Mouse (Mus musculus): ENCODE measurements around the gene Sox8. TPM values are rescaled to one million over a fixed set of nuclear protein-coding genes. Genes with fewer than 3 reads are reported as not detected.

Sox8 gene
- polyA plus RNA-seq, 1 experiment from 2014 or later, result 0.79 TPM

DNA sequence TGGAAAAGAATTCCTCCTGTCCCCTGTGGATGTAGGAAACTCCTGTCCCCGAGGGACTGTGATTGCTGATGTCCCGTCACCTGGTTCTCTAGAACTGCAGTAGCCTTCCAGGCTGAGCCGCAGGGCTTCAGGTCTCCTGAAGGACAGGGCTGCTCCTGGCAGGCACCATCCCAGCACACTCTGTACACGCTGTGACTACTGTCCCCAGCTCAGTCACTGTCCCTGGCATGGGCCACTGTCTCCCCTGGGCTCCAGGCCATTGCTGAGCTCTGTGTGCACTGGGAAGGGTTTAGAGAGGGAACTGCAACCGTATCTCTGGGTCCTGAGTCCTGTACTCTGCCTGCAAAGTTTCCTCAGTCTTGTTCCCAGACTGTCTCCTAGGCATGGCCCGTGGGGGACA, 21.9 kb upstream of the Sox8 start:
- DNase-seq (no peak), ATAC-seq (ENCODE audit: insufficient read depth) (no peak)
- no peak overlapping the region for H3K27ac ChIP-seq (ENCODE audit: low read depth)
- no peak for TF ChIP-seq CTCF (IDR thresholded peaks at IDR 0.05; ENCODE audit: low read depth)
- peaks cover 44% of the 10 kb centered on the region for H3K36me3 ChIP-seq (ENCODE audit: insufficient read depth)
- H3K4me2 ChIP-seq, result no peak overlapping the region
- no peak overlapping the region for H3K9ac ChIP-seq
- H3K9me3 ChIP-seq (ENCODE audit: low read depth, low read length), result no peaks in the 10 kb centered on the region
- H3K27me3 ChIP-seq (ENCODE audit: insufficient read depth, low read length), result no peaks in the 10 kb centered on the region
- no peak overlapping the region for H3K4me3 ChIP-seq (ENCODE audit: low read depth, low read length)
- 88% methylated on average over 6 of the region's 6 CpGs for WGBS
- H3K4me1 ChIP-seq (ENCODE audit: insufficient read depth), result no peaks in the 10 kb centered on the region

DNA sequence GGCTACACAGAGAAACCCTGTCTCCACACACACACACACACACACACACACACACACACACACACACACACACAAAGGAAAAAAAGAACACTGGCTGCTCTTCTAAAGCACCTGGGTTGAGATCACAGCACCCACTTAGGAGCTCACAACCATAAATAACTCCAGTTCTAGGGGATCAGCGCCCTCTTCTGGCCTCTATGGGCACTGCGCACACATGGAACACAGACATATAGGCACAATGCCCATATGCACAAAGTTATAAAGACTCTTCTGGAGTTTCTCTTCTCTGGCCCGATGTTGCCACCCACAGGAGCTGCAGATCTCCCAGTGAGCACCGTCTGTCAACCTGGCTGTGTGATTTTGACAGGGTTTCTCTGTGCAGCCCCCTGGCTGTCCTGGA, 20.5 kb upstream of the Sox8 start:
- WGBS, result 85% methylated on average over 4 of the region's 4 CpGs
- no peak overlapping the region for H3K4me2 ChIP-seq
- H3K4me3 ChIP-seq (ENCODE audit: low read depth, low read length), result no peak overlapping the region
- no peak overlapping the region for H3K9ac ChIP-seq
- ATAC-seq (ENCODE audit: insufficient read depth), result no peak
- H3K27me3 ChIP-seq (ENCODE audit: insufficient read depth, low read length), result no peaks in the 10 kb centered on the region
- no peak for DNase-seq
- H3K27ac ChIP-seq (ENCODE audit: low read depth), result no peak overlapping the region
- TF ChIP-seq CTCF (IDR thresholded peaks at IDR 0.05; ENCODE audit: low read depth), result peak; percentile 34; the same call in 1 of the 2 replicates
- H3K36me3 ChIP-seq (ENCODE audit: insufficient read depth), result peaks cover 50% of the 10 kb centered on the region
- H3K9me3 ChIP-seq (ENCODE audit: low read depth, low read length), result no peaks in the 10 kb centered on the region
- H3K4me1 ChIP-seq (ENCODE audit: insufficient read depth), result no peaks in the 10 kb centered on the region

DNA sequence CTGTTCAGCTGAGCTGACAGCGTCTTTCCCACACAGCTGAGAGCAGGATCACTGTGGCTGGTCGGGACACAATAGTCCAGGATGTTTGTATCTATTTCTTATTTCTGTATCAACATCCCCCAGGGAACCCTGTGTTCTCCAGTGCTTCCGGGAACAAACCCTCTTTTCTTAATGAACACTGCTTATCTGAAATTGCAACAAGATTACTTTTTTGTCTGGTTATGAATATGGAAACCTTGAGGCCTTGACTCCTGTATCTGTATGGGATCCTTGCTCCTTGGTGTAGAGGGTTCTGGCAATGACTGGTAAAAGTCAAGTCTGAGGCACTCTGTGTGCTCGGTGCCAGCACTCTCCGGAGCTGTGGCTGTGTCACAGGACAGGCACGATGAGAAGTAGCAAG, 19.6 kb upstream of the Sox8 start:
- WGBS, result 89% methylated on average over 6 of the region's 6 CpGs

DNA sequence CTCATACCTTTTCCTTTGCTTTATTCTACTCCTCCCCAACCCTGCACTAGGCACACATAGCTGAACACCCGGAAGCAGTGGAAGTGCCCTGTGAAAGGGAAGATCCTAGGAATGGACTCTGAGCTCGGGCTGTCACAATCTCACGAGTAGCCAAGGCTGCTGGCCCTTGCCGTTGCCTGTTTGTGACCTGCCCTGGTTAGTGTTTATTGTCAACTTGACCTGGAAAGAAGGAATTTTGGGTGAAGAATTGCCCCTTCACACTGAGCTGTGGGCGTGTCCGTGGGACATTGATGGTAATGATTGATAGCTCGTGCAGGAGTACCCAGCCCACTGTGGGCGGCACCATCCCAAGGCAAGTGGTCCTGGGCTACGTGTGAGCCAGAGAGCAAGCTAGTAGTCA, 14.2 kb upstream of the Sox8 start:
- DNase-seq (no peak), ATAC-seq (ENCODE audit: insufficient read depth) (no peak)
- Histone ChIP-seq H3K27me3 (ENCODE audit: insufficient read depth, low read length) (no peaks in the 10 kb centered on the region), H3K27ac (ENCODE audit: low read depth) (no peak overlapping the region), H3K4me3 (ENCODE audit: low read depth, low read length) (no peak overlapping the region), H3K9me3 (ENCODE audit: low read depth, low read length) (no peaks in the 10 kb centered on the region), H3K4me2 (no peak overlapping the region), H3K9ac (no peak overlapping the region), H3K36me3 (ENCODE audit: insufficient read depth) (peaks cover 34% of the 10 kb centered on the region), H3K4me1 (ENCODE audit: insufficient read depth) (peaks cover 3% of the 10 kb centered on the region; the same call in 1 of the 2 replicates)
- 88% methylated on average over 9 of the region's 9 CpGs for WGBS
- no peak for TF ChIP-seq CTCF (IDR thresholded peaks at IDR 0.05; ENCODE audit: low read depth)

More for the DNA sequence above, 19.6 kb upstream of the Sox8 start:
- H3K4me2 ChIP-seq, result no peak overlapping the region
- H3K4me1 ChIP-seq (ENCODE audit: insufficient read depth), result no peaks in the 10 kb centered on the region
- no peak for DNase-seq
- TF ChIP-seq CTCF (IDR thresholded peaks at IDR 0.05; ENCODE audit: low read depth), result no peak
- H3K27ac ChIP-seq (ENCODE audit: low read depth), result no peak overlapping the region
- no peak overlapping the region for H3K9ac ChIP-seq
- no peaks in the 10 kb centered on the region for H3K27me3 ChIP-seq (ENCODE audit: insufficient read depth, low read length)
- H3K4me3 ChIP-seq (ENCODE audit: low read depth, low read length), result no peak overlapping the region
- no peak for ATAC-seq (ENCODE audit: insufficient read depth)
- H3K9me3 ChIP-seq (ENCODE audit: low read depth, low read length), result no peaks in the 10 kb centered on the region
- peaks cover 59% of the 10 kb centered on the region for H3K36me3 ChIP-seq (ENCODE audit: insufficient read depth)

DNA sequence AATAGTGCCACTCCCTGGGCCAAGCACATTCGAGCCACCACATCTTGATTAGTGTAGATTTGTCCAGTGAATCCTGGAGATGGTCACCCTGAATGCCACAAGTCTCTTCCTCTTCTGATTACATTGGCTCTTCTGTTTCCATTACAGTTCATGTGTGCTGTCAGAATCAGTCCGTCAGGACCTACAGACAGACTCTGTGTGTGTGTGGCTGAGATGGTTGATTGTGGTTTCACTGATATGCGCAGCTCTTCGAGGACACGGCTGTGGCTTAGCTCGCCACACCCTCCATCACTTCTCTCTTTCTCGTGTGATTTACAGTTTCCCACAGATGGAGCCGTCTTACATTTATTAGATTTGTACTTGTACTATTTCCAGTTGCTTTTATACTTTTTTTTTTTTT, 13.4 kb upstream of the Sox8 start:
- Histone ChIP-seq H3K27ac (ENCODE audit: low read depth) (no peak overlapping the region), H3K36me3 (ENCODE audit: insufficient read depth) (peaks cover 30% of the 10 kb centered on the region), H3K9me3 (ENCODE audit: low read depth, low read length) (no peaks in the 10 kb centered on the region), H3K27me3 (ENCODE audit: insufficient read depth, low read length) (no peaks in the 10 kb centered on the region), H3K4me3 (ENCODE audit: low read depth, low read length) (no peak overlapping the region), H3K4me2 (no peak overlapping the region), H3K4me1 (ENCODE audit: insufficient read depth) (peaks cover 5% of the 10 kb centered on the region; the same call in 1 of the 2 replicates), H3K9ac (no peak overlapping the region)
- no peak for ATAC-seq (ENCODE audit: insufficient read depth)
- 80% methylated on average over 8 of the region's 8 CpGs for WGBS
- DNase-seq, result no peak
- no peak for TF ChIP-seq CTCF (IDR thresholded peaks at IDR 0.05; ENCODE audit: low read depth)

DNA sequence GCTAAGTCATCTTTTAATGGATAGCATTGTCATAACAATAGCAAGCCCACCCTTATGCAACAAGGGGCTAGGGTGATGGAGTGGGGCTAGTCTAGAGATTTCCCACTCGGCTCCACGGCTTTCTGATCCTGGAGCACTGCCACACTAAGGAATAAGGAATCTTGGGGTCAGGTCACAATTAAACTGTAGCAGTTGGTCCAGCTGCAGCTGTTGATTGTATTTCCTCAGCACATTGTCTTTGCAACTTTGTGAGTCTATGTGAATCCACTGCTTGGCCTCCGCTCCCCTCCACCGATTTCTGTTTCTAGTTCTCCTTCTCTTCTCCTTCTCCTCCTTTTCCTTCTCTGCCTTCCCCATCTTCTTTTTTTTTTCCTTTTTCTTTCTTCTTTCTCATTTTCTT, 12.6 kb upstream of the Sox8 start:
- DNase-seq (no peak), ATAC-seq (ENCODE audit: insufficient read depth) (no peak)
- Histone ChIP-seq H3K9ac (no peak overlapping the region), H3K9me3 (ENCODE audit: low read depth, low read length) (no peaks in the 10 kb centered on the region), H3K27ac (ENCODE audit: low read depth) (no peak overlapping the region), H3K4me1 (ENCODE audit: insufficient read depth) (peaks cover 5% of the 10 kb centered on the region; the same call in 1 of the 2 replicates), H3K4me2 (no peak overlapping the region), H3K27me3 (ENCODE audit: insufficient read depth, low read length) (no peaks in the 10 kb centered on the region), H3K4me3 (ENCODE audit: low read depth, low read length) (no peak overlapping the region), H3K36me3 (ENCODE audit: insufficient read depth) (peaks cover 26% of the 10 kb centered on the region)
- 64% methylated on average over 4 of the region's 4 CpGs for WGBS
- no peak for TF ChIP-seq CTCF (IDR thresholded peaks at IDR 0.05; ENCODE audit: low read depth)

DNA sequence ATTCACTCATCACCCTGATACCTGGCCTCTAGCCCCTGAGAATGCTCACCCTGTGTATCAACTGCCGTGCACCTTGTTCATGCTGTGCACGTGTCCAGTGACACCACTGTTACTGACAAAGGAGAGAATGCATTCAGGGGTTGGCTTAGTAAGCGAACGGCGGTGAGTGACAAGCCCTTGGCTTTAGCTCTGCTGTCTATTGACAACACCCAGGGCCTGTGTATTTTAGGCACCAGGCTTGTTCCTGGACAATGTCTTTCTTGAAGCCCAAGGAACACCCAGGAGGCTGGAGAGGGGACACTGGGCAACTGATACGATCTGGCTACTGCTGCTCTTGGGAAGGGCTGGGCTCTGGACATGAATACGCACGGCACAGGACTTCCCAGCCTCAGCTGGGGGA, 11.6 kb upstream of the Sox8 start:
- no peak for TF ChIP-seq CTCF (IDR thresholded peaks at IDR 0.05; ENCODE audit: low read depth)

More for the DNA sequence above, 11.6 kb upstream of the Sox8 start:
- Histone ChIP-seq H3K36me3 (ENCODE audit: insufficient read depth) (peaks cover 19% of the 10 kb centered on the region), H3K9me3 (ENCODE audit: low read depth, low read length) (no peaks in the 10 kb centered on the region), H3K27ac (ENCODE audit: low read depth) (no peak overlapping the region), H3K9ac (no peak overlapping the region), H3K4me1 (ENCODE audit: insufficient read depth) (peaks cover 5% of the 10 kb centered on the region; the same call in 1 of the 2 replicates), H3K4me2 (no peak overlapping the region), H3K4me3 (ENCODE audit: low read depth, low read length) (no peak overlapping the region), H3K27me3 (ENCODE audit: insufficient read depth, low read length) (no peaks in the 10 kb centered on the region)
- 79% methylated on average over 8 of the region's 8 CpGs for WGBS
- no peak for DNase-seq
- ATAC-seq (ENCODE audit: insufficient read depth), result no peak
